ENCODE assay signal across 14 mouse cellular contexts in the genomic region with DNA sequence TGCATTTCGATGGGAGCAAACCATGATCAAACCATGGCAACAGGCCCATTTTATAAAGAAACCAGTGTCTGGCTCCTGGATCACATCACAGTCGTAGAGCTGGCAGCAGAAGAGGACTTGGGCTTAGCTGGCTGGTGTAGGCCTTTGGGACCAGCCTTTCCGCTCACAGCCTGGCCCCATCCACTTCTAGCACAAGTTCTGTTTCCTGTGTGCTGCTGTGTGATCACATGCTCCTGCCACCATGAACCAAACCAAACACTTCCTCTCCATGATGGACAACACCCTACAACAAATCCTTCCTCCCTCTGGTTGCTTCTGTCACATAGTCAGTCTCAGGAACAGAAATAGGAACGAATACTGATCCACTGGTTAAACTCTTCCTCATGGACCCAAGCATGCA. TPM values are rescaled to one million over a fixed set of nuclear protein-coding genes. Genes with fewer than 3 reads are reported as not detected.
A peak's percentile ranks its signal among the peaks of the same experiment; 100 is the strongest.
DNase-seq lines count a peak whose midpoint lies in the region; ATAC-seq and TF ChIP-seq lines count a peak whose summit lies in the region.
"Had no signal": no experiment of that assay in that cellular context is flagged by ENCODE, and none has a peak within 500 bp of the region (broad histone marks: within the 10 kb centered on the region; RNA-seq: fewer than 3 reads in every experiment).

No protein-coding gene starts in this region.

- TF ChIP-seq CTCF in bone marrow macrophage, adult 2 months (IDR thresholded peaks at IDR 0.05; ENCODE audit: low read depth, low read length), result no peak

- H3K27ac ChIP-seq in bone marrow macrophage, adult 2 months (ENCODE audit: insufficient read depth, low read depth, low read length), result peak overlapping the region; percentile 85
- H3K27ac ChIP-seq: embryonic facial prominence, embryonic 12.5 days; forebrain, embryonic 10.5 days; limb, embryonic 10.5 days; liver, embryonic 15.5 days had no signal

- no peak for TF ChIP-seq POLR2A in bone marrow macrophage, adult 2 months (IDR thresholded peaks at IDR 0.05; ENCODE audit: borderline replicate concordance, low read depth, low read length)

- peak; percentile 66 for ATAC-seq in megakaryocyte progenitor cell, adult 5-6 weeks (replicated peaks; ENCODE audit: poor library complexity)
- ATAC-seq: inflammation-experienced regulatory T-cells, adult 6 months had no signal

- no peak overlapping the region for H3K4me3 ChIP-seq in bone marrow macrophage, adult 2 months (ENCODE audit: insufficient read depth, low read length)
- H3K4me3 ChIP-seq: embryonic facial prominence, embryonic 12.5 days; forebrain, embryonic 10.5 days; limb, embryonic 10.5 days; liver, embryonic 15.5 days had no signal

- peak; percentile 57 for DNase-seq in layer of hippocampus, adult 9-11 months
- no peak for DNase-seq in layer of hippocampus, adult 18-20 months (ENCODE audit: low spot score in 2 of 2)
- DNase-seq in CD4-positive, CD25-positive, alpha-beta regulatory T cell, adult 2 months (ENCODE audit: low read depth, low spot score), result peak; percentile 51
- no peak for DNase-seq in ovary, adult 18-20 months (ENCODE audit: low spot score)
- DNase-seq in retina, embryonic 14.5 days (ENCODE audit: low spot score), result no peak
- DNase-seq: cerebellum, adult 9-10 months; kidney, postnatal 10 days had no signal

- H3K4me1 ChIP-seq in bone marrow macrophage, adult 2 months (ENCODE audit: control insufficient read depth, insufficient read depth, low read length), result peaks cover 36% of the 10 kb centered on the region

RNA-seq across cellular contexts. Expression of gene Tex2, which starts 50.5 kb away (rescaled TPM):
- 100 to 1,000 TPM; 146 to 158 TPM for total RNA-seq in layer of hippocampus, adult 18-20 months (2021)
- polyA plus RNA-seq in bone marrow macrophage, adult 2 months (2012; ENCODE audit: insufficient read depth, insufficient read length, missing spikeins), result 22.8 and 25.0 TPM in 2 replicates
- total RNA-seq in megakaryocyte progenitor cell, adult 5-6 weeks (2015), result 48.2 and 52.8 TPM in 2 replicates
- 77.8 and 78.5 TPM in 2 replicates for total RNA-seq in megakaryocyte progenitor cell, adult 5-6 weeks (2017)

Comparison
In these comparisons a context has a peak if more than half of its experiments do, and no peak if none do; other contexts are left out.
1. DNase-seq: peak in layer of hippocampus, adult 9-11 months (single experiment) and CD4-positive, CD25-positive, alpha-beta regulatory T cell, adult 2 months (single experiment); none in layer of hippocampus, adult 18-20 months (0 of 2), ovary, adult 18-20 months (single experiment) and retina, embryonic 14.5 days (single experiment).